Mouse (Mus musculus) central nervous system, embryonic 18 days (tissue): ENCODE results near the gene Tet2. TPM values are rescaled to one million over a fixed set of nuclear protein-coding genes. Genes with fewer than 3 reads are reported as not detected.

Experiments used
- polyA plus RNA-seq: library from polyadenylated mRNA; depleted of rRNA; stranded (reverse); fragments of >200 nt; gene quantifications from 2 replicates; pipeline ENCODE4 v1.2.3, GENCODE M21; 2012; rRNA removed

The Tet2 gene
- polyA plus RNA-seq, result 16.2 and 19.1 TPM in 2 replicates

GRCm38 (mm10) chr3:133544551-133545303 lies at the start of gene Tet2:
TSS of gene Tet2 (minus strand) at chr3:133545139.

Other genes starting within 250 kb of the Tet2 start
- 46.1 and 53.1 TPM in 2 replicates for gene Ppa2, start 235.0 kb downstream of the Tet2 start, polyA plus RNA-seq